Mouse (Mus musculus): Measurements from ENCODE around the gene Chrna9. TPM values are rescaled to one million over a fixed set of nuclear protein-coding genes. Genes with fewer than 3 reads are reported as not detected.

Chrna9 gene
- polyA plus RNA-seq (2011; ENCODE audit: insufficient read depth, insufficient read length, low replicate concordance, missing spikeins): 2.8 TPM in 1 of 2 replicates, not detected in the other

DNA sequence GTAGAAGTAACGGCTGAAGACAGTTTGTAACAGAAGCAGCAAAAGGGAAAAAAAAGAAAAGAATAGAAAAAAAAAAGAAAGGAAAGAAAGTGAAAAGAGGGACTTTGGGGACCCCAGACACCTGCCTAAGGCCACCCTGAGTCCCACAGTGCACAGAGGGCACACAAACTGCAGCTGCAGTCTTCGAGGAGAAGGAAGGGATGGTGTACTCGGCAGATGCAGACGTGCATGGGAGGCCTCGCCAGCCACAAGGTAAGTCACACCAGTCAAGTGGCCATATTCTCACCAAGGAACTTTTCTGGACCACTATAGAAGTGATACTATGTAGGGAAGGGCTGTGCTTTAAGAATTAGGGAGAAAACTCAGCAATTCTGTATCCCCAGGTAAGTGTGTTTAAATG lies at the start of gene Chrna9:
Gene Chrna9, plus strand, starts transcription at position 139 of the 400 bp plus-strand sequence.
- no peak for TF ChIP-seq POLR2A (IDR thresholded peaks at IDR 0.05; ENCODE audit: borderline replicate concordance, control insufficient read depth, low read depth, low read length)
- no peak for TF ChIP-seq CTCF (IDR thresholded peaks at IDR 0.05; ENCODE audit: control insufficient read depth, insufficient read depth, low read length)
- peaks cover 3% of the 10 kb centered on the region for H3K4me1 ChIP-seq (ENCODE audit: control insufficient read depth, insufficient read depth, low read length)
- H3K4me3 ChIP-seq (replicated peaks; ENCODE audit: control insufficient read depth, low read depth, low read length): no peak within 1 kb of the TSS
- no peak within 1 kb of the TSS for H3K27ac ChIP-seq (ENCODE audit: control insufficient read depth, insufficient read depth, low read depth, low read length, poor library complexity)
- 65% methylated on average over 5 of the region's 5 CpGs for WGBS

DNA sequence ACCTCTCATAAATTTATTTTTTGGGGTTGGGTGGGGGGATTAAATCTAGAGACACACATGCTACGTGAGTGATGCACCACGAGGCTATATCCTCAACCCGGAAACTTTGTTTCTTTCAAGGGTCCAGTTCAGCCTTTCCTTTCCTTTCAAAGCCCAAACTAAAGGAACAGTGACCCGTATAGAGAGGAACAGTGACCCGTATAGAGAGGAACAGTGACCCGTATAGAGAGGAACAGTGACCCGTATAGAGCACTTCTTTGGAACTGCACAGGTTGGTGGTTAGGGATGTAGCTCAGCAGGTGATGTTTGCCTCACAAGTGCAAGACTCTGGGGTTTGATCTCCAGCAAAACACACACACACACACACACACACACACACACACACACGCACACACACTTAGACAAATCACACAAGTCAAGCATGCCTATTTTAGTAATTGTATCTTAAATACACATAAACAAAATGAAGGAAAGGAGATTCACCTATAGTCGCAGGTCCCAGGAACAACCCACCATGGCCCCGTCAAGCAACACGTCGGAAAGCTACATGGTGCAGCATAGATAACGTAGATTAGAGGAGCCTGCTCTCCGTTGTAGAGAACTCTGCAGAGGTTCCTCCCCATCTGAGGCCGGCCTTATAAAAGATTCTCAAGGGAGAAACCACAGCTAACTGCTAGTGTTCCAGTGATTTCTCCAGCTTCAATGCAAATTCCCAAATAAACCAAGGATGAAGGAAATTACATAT lies 48.9 kb upstream of the Chrna9 start:
- Histone ChIP-seq H3K4me3 (replicated peaks; ENCODE audit: control insufficient read depth, low read depth, low read length) (no peak overlapping the region), H3K27ac (ENCODE audit: control insufficient read depth, insufficient read depth, low read depth, low read length, poor library complexity) (no peak overlapping the region), H3K4me1 (ENCODE audit: control insufficient read depth, insufficient read depth, low read length) (peaks cover 5% of the 10 kb centered on the region; the same call in 1 of the 2 replicates)
- WGBS: 73% methylated on average over 15 of the region's 15 CpGs
- TF ChIP-seq POLR2A (IDR thresholded peaks at IDR 0.05; ENCODE audit: borderline replicate concordance, control insufficient read depth, low read depth, low read length) (no peak), CTCF (IDR thresholded peaks at IDR 0.05; ENCODE audit: control insufficient read depth, insufficient read depth, low read length) (no peak)

DNA sequence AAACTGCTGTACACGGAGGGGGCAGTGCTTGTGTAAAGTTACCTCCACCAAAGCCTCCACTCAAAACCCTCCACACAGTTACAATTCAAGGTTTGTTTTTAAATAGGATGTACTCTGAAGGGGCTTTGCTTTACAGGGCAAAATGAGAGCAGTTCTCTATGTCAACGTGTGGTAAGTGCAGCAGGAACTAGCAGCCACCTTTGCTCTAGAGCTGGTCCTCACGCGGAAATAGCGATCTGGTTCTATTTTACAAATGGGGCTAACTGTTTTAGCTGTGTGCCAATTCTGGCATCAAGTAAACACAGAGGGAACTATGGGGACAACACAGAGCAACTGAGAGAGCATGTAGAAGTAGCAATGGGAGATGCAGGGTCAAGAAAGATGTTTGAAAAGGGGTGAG lies 46.6 kb upstream of the Chrna9 start:
- WGBS: 59% methylated on average over 5 of the region's 5 CpGs
- Histone ChIP-seq H3K4me1 (ENCODE audit: control insufficient read depth, insufficient read depth, low read length) (no peaks in the 10 kb centered on the region; the same call in 1 of the 2 replicates), H3K27ac (ENCODE audit: control insufficient read depth, insufficient read depth, low read depth, low read length, poor library complexity) (no peak overlapping the region), H3K4me3 (replicated peaks; ENCODE audit: control insufficient read depth, low read depth, low read length) (no peak overlapping the region)
- TF ChIP-seq CTCF (IDR thresholded peaks at IDR 0.05; ENCODE audit: control insufficient read depth, insufficient read depth, low read length): no peak
- no peak for TF ChIP-seq POLR2A (IDR thresholded peaks at IDR 0.05; ENCODE audit: borderline replicate concordance, control insufficient read depth, low read depth, low read length)

DNA sequence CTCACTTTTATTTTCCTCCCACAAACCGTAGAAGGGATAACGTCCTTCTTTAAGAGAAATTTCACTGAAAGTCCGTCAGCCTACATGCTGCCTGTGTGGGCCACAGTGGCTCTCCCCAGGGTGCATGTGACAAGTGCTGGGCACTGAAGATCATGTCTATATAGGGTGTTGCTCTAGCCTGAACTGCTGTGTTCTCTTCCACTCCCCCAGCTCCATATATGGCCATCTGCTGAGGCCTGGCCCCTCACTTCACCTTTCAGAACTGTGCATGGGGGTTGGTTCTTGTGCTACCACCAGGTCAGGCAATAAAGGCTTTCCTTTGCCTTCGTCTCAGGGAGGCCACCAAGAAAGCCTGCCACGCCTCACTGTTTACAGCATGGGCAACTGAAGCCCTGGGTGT lies 45.7 kb upstream of the Chrna9 start:
- no peak overlapping the region for H3K27ac ChIP-seq (ENCODE audit: control insufficient read depth, insufficient read depth, low read depth, low read length, poor library complexity)
- TF ChIP-seq CTCF (IDR thresholded peaks at IDR 0.05; ENCODE audit: control insufficient read depth, insufficient read depth, low read length): no peak
- TF ChIP-seq POLR2A (IDR thresholded peaks at IDR 0.05; ENCODE audit: borderline replicate concordance, control insufficient read depth, low read depth, low read length): no peak
- H3K4me3 ChIP-seq (replicated peaks; ENCODE audit: control insufficient read depth, low read depth, low read length): no peak overlapping the region
- H3K4me1 ChIP-seq (ENCODE audit: control insufficient read depth, insufficient read depth, low read length): no peaks in the 10 kb centered on the region; the same call in 1 of the 2 replicates
- 57% methylated on average over 5 of the region's 5 CpGs for WGBS

DNA sequence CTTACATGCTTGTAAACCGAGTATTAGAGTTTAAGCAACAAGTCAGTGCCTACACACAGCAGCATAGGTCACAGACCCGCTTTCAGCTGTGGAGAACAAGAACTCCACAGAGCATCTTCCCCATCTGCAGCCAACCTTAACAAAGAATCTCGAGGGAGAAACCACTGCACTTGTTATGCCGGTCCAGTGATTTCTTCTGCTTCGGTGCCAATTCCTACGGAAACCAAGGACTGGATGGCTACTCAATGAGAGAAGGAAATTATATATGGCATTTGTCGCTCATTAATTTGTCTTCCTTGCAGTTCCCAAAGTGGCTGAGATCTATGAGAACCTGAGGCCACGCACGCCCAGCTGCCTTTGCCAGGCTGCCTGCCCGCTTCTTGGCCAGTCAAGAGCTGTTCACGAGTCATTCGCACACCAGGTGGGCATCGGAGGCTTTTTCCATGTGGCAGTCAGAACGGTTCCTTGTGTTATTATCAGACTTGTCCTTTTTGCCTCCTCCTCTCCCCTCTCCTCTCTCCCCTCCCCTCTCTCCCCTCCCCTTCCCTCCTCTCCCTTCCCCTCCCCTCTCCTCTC lies 43.4 kb upstream of the Chrna9 start:
- H3K27ac ChIP-seq (ENCODE audit: control insufficient read depth, insufficient read depth, low read depth, low read length, poor library complexity): no peak overlapping the region
- H3K4me1 ChIP-seq (ENCODE audit: control insufficient read depth, insufficient read depth, low read length): no peaks in the 10 kb centered on the region; the same call in 1 of the 2 replicates
- TF ChIP-seq POLR2A (IDR thresholded peaks at IDR 0.05; ENCODE audit: borderline replicate concordance, control insufficient read depth, low read depth, low read length) (no peak), CTCF (IDR thresholded peaks at IDR 0.05; ENCODE audit: control insufficient read depth, insufficient read depth, low read length) (no peak)
- no peak overlapping the region for H3K4me3 ChIP-seq (replicated peaks; ENCODE audit: control insufficient read depth, low read depth, low read length)
- 75% methylated on average over 14 of the region's 14 CpGs for WGBS

DNA sequence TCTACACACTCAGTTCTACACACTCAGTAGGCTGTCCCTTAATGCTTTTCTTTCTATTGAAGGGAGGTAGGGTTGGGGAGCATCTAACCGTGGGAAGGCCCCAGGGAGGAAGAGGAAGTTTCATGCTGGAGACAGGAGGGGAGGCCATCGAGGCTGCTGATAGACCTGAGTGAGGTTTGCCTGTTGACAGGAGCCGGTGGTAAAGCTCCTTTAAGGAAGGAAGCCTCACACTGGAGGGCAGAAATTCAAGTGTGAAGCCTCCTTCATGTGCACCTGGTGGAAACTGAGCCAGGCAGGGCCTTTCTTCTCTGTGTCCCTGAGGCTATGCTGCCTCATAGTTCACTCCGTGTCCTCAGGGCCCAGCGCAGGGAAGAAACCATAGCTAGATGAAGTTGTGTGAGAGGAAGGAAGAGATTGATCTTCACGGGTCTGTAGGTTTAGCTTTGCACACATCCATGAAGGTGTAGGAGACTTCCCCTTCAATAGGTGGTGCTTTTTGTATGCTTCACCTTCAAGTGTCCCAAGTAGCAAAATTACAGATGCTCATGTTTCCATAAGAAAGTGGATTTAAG lies 39.5 kb upstream of the Chrna9 start:
- TF ChIP-seq POLR2A (IDR thresholded peaks at IDR 0.05; ENCODE audit: borderline replicate concordance, control insufficient read depth, low read depth, low read length) (no peak), CTCF (IDR thresholded peaks at IDR 0.05; ENCODE audit: control insufficient read depth, insufficient read depth, low read length) (no peak)
- no peak overlapping the region for H3K27ac ChIP-seq (ENCODE audit: control insufficient read depth, insufficient read depth, low read depth, low read length, poor library complexity)
- H3K4me3 ChIP-seq (replicated peaks; ENCODE audit: control insufficient read depth, low read depth, low read length): no peak overlapping the region
- WGBS: 19% methylated on average over 6 of the region's 6 CpGs
- H3K4me1 ChIP-seq (ENCODE audit: control insufficient read depth, insufficient read depth, low read length): peaks cover 4% of the 10 kb centered on the region; the same call in 1 of the 2 replicates

DNA sequence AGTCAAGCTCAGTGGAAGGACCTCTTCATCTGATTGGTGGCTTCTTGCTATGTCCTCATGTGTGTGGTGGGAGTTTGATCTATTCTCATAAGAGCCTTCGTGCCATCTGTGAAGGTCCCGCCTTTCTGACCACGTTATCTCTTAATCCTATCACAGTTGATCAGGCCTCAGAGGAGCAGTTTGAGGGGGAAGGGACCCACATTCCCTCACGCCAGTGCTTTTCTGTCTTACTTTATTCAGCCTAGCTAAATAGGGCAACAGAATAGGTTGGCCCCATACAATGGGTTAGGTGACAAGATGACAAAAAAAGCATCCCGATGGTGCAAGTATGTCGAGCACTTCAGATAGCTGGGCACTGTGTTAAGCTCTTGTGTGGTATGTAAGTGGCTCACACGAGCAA lies 39.0 kb upstream of the Chrna9 start:
- TF ChIP-seq POLR2A (IDR thresholded peaks at IDR 0.05; ENCODE audit: borderline replicate concordance, control insufficient read depth, low read depth, low read length): no peak
- no peak for TF ChIP-seq CTCF (IDR thresholded peaks at IDR 0.05; ENCODE audit: control insufficient read depth, insufficient read depth, low read length)
- H3K4me1 ChIP-seq (ENCODE audit: control insufficient read depth, insufficient read depth, low read length): peaks cover 7% of the 10 kb centered on the region
- 62% methylated on average over 7 of the region's 7 CpGs for WGBS

DNA sequence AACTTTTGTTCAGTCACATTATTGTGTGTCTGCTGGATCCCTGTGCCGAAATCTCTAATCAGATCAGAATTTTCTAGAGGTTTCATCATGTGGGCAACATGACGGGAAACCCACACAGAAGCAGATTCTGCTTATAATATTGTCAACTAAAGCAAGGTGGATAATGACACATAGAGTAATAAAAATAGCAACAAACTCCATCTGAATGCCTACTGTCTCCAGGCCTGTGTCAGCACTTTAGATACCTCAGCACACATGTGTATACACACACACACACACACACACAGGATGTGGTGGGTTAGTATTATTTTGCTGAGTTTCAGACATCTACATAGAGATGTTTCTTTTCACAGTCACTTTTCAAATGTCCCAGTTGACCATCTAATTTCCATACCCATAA lies 37.0 kb upstream of the Chrna9 start:
- no peak overlapping the region for H3K27ac ChIP-seq (ENCODE audit: control insufficient read depth, insufficient read depth, low read depth, low read length, poor library complexity)
- no peak overlapping the region for H3K4me3 ChIP-seq (replicated peaks; ENCODE audit: control insufficient read depth, low read depth, low read length)
- no peak for TF ChIP-seq POLR2A (IDR thresholded peaks at IDR 0.05; ENCODE audit: borderline replicate concordance, control insufficient read depth, low read depth, low read length)
- no peak for TF ChIP-seq CTCF (IDR thresholded peaks at IDR 0.05; ENCODE audit: control insufficient read depth, insufficient read depth, low read length)
- WGBS: 49% methylated on average over 2 of the region's 2 CpGs
- peaks cover 8% of the 10 kb centered on the region for H3K4me1 ChIP-seq (ENCODE audit: control insufficient read depth, insufficient read depth, low read length)

More for the DNA sequence above, 39.0 kb upstream of the Chrna9 start:
- no peak overlapping the region for H3K4me3 ChIP-seq (replicated peaks; ENCODE audit: control insufficient read depth, low read depth, low read length)
- no peak overlapping the region for H3K27ac ChIP-seq (ENCODE audit: control insufficient read depth, insufficient read depth, low read depth, low read length, poor library complexity)

Measured in bone marrow, adult 2 months (tissue).